In genomic region chr1:155239169-155239568, GRCm38 (mm10) we compare ENCODE assay signal across 13 mouse cellular contexts. TPM values are rescaled to one million over a fixed set of nuclear protein-coding genes. Genes with fewer than 3 reads are reported as not detected.
DNase-seq lines count a peak whose midpoint lies in the region; ATAC-seq and TF ChIP-seq lines count a peak whose summit lies in the region.
"Had no signal": no experiment of that assay in that cellular context is flagged by ENCODE, and none has a peak within 500 bp of the region (broad histone marks: within the 10 kb centered on the region; RNA-seq: fewer than 3 reads in every experiment).

No protein-coding gene starts in this region.

- WGBS in forebrain, embryonic 12.5 days = 52% methylated on average over 4 of the region's 4 CpGs
- 44% methylated on average over 4 of the region's 4 CpGs for WGBS in forebrain, embryonic 16.5 days
- WGBS in stomach, embryonic 16.5 days = 71% methylated on average over 4 of the region's 4 CpGs
- 86% methylated on average over 4 of the region's 4 CpGs for WGBS in stomach, postnatal 0 days

- H3K4me2 ChIP-seq in forebrain, embryonic 12.5 days = no peak overlapping the region
- H3K4me2 ChIP-seq in forebrain, embryonic 16.5 days (ENCODE audit: low read length) = no peak overlapping the region
- H3K4me2 ChIP-seq in stomach, embryonic 16.5 days (ENCODE audit: low read depth, low read length) = no peak overlapping the region
- no peak overlapping the region for H3K4me2 ChIP-seq in stomach, postnatal 0 days (replicated peaks; ENCODE audit: low read depth)
- H3K4me2 ChIP-seq: limb, embryonic 15.5 days; lung, embryonic 14.5 days; neural tube, embryonic 12.5 days had no signal

- H3K9me3 ChIP-seq in forebrain, embryonic 12.5 days = no peaks in the 10 kb centered on the region
- no peaks in the 10 kb centered on the region for H3K9me3 ChIP-seq in forebrain, embryonic 16.5 days (ENCODE audit: control insufficient read depth, low read length)
- H3K9me3 ChIP-seq in stomach, embryonic 16.5 days (replicated peaks; ENCODE audit: control insufficient read depth, low read length) = no peaks in the 10 kb centered on the region
- no peaks in the 10 kb centered on the region for H3K9me3 ChIP-seq in stomach, postnatal 0 days (ENCODE audit: control insufficient read depth, low read length)
- H3K9me3 ChIP-seq: limb, embryonic 15.5 days; neural tube, embryonic 12.5 days had no signal

- peak overlapping the region; percentile 61; the same call in 1 of the 2 replicates for H3K27ac ChIP-seq in forebrain, embryonic 12.5 days
- no peak overlapping the region for H3K27ac ChIP-seq in forebrain, embryonic 16.5 days (ENCODE audit: low read length)
- no peak overlapping the region for H3K27ac ChIP-seq in stomach, embryonic 16.5 days (ENCODE audit: low read length)
- no peak overlapping the region for H3K27ac ChIP-seq in stomach, postnatal 0 days (replicated peaks)
- H3K27ac ChIP-seq: limb, embryonic 15.5 days; neural tube, embryonic 12.5 days had no signal

- no peak for ATAC-seq in forebrain, embryonic 12.5 days (ENCODE audit: low FRiP score)
- ATAC-seq in forebrain, embryonic 16.5 days = no peak
- no peak for ATAC-seq in stomach, embryonic 16.5 days (ENCODE audit: insufficient read depth, low FRiP score)
- ATAC-seq in stomach, postnatal 0 days (ENCODE audit: low FRiP score, low TSS enrichment) = no peak

- no peak overlapping the region for H3K4me3 ChIP-seq in forebrain, embryonic 12.5 days (replicated peaks)
- no peak overlapping the region for H3K4me3 ChIP-seq in forebrain, embryonic 16.5 days (replicated peaks; ENCODE audit: low read length)
- no peak overlapping the region for H3K4me3 ChIP-seq in stomach, embryonic 16.5 days (replicated peaks; ENCODE audit: low read length)
- H3K4me3 ChIP-seq in stomach, postnatal 0 days (ENCODE audit: low read depth, low read length) = no peak overlapping the region
- H3K4me3 ChIP-seq: limb, embryonic 15.5 days; neural tube, embryonic 12.5 days had no signal

- peaks cover 48% of the 10 kb centered on the region for H3K4me1 ChIP-seq in forebrain, embryonic 12.5 days
- H3K4me1 ChIP-seq in forebrain, embryonic 16.5 days (replicated peaks; ENCODE audit: control insufficient read depth, insufficient read depth, low read length) = peaks cover 38% of the 10 kb centered on the region
- H3K4me1 ChIP-seq in stomach, embryonic 16.5 days (ENCODE audit: control insufficient read depth, insufficient read depth, low read length) = peaks cover 28% of the 10 kb centered on the region
- H3K4me1 ChIP-seq in stomach, postnatal 0 days (replicated peaks; ENCODE audit: control insufficient read depth, insufficient read depth) = no peaks in the 10 kb centered on the region; the same call in 1 of the 2 replicates

- peak; percentile 12 for DNase-seq in kidney, adult 11 months
- DNase-seq in kidney, adult 8-10 months = no peak
- no peak for DNase-seq in stomach, postnatal 0 days (ENCODE audit: low spot score)
- DNase-seq in testis, postnatal 14 days (ENCODE audit: low spot score) = no peak
- DNase-seq in right cerebral cortex, postnatal 36 days (ENCODE audit: low spot score in 2 of 2) = no peak
- DNase-seq: kidney, postnatal 14 days; lung, embryonic 14.5 days; right cerebral cortex, adult 18-20 months had no signal

- H3K27me3 ChIP-seq in forebrain, embryonic 12.5 days = peaks cover 17% of the 10 kb centered on the region
- H3K27me3 ChIP-seq in forebrain, embryonic 16.5 days (replicated peaks; ENCODE audit: control insufficient read depth, insufficient read depth, low read length) = no peaks in the 10 kb centered on the region
- H3K27me3 ChIP-seq in stomach, embryonic 16.5 days (ENCODE audit: control insufficient read depth, insufficient read depth, low read length) = peaks cover 6% of the 10 kb centered on the region; the same call in 1 of the 2 replicates
- H3K27me3 ChIP-seq in stomach, postnatal 0 days (ENCODE audit: control insufficient read depth, insufficient read depth, low read length) = no peaks in the 10 kb centered on the region
- H3K27me3 ChIP-seq: limb, embryonic 15.5 days; neural tube, embryonic 12.5 days had no signal

- TF ChIP-seq CTCF in stomach, postnatal 0 days (IDR thresholded peaks at IDR 0.05; ENCODE audit: low read depth) = no peak

- no peak for TF ChIP-seq EP300 in stomach, postnatal 0 days (optimal IDR thresholded peaks at IDR 0.05)

- no peak overlapping the region for H3K9ac ChIP-seq in forebrain, embryonic 12.5 days
- no peak overlapping the region for H3K9ac ChIP-seq in forebrain, embryonic 16.5 days (replicated peaks; ENCODE audit: low read depth, low read length)
- H3K9ac ChIP-seq in stomach, embryonic 16.5 days (ENCODE audit: low read length) = 0 out of 2 replicates have a peak overlapping the region, but pooled peaks have one; percentile 54
- H3K9ac ChIP-seq in stomach, postnatal 0 days (ENCODE audit: low read length) = no peak overlapping the region
- H3K9ac ChIP-seq: limb, embryonic 15.5 days; lung, embryonic 14.5 days; neural tube, embryonic 12.5 days had no signal

- H3K36me3 ChIP-seq in forebrain, embryonic 12.5 days (replicated peaks) = 0 out of 2 replicates have a peak, but pooled peaks cover 2% of the 10 kb centered on the region
- no peaks in the 10 kb centered on the region for H3K36me3 ChIP-seq in forebrain, embryonic 16.5 days (ENCODE audit: control insufficient read depth, insufficient read depth)
- no peaks in the 10 kb centered on the region for H3K36me3 ChIP-seq in stomach, embryonic 16.5 days (ENCODE audit: control insufficient read depth, insufficient read depth, low read length)
- H3K36me3 ChIP-seq in stomach, postnatal 0 days (ENCODE audit: control insufficient read depth, insufficient read depth, low read length) = no peaks in the 10 kb centered on the region
- H3K36me3 ChIP-seq: neural tube, embryonic 12.5 days had no signal

RNA-seq across cellular contexts. Expression of gene BC034090, which starts 5.1 kb away (rescaled TPM):
- polyA plus RNA-seq in forebrain, embryonic 12.5 days (2016; fragmentation: Nextera tagmentation; extraction: Ambion mirVana) = 2.9 and 4.5 TPM in 2 replicates
- 2.8 and 3.3 TPM in 2 replicates for polyA plus RNA-seq in forebrain, embryonic 16.5 days (2015; fragmentation: Nextera tagmentation; extraction: Ambion mirVana)
- polyA plus RNA-seq in stomach, embryonic 16.5 days (2015; fragmentation: Nextera tagmentation; extraction: Ambion mirVana) = 2.5 and 3.3 TPM in 2 replicates
- polyA plus RNA-seq in stomach, postnatal 0 days (2015; fragmentation: Nextera tagmentation; extraction: Ambion mirVana) = 1.6 TPM in 2 replicates
